Mouse (Mus musculus): ENCODE results near the gene Olfr125. TPM values are rescaled to one million over a fixed set of nuclear protein-coding genes. Genes with fewer than 3 reads are reported as not detected.

Olfr125 gene
- not detected for total RNA-seq (2021)

- no peak for DNase-seq
Observed at GRCm38 (mm10) chr17:37832649-37833048, at the start of gene Olfr125. Olfr125 (plus strand) TSS chr17:37832949.

GRCm38 (mm10) chr17:37793229-37793628 lies 39.5 kb upstream of the Olfr125 start, which contains the start of gene Olfr123:
Olfr123 (plus strand) TSS chr17:37793529.
- no peak for DNase-seq

GRCm38 (mm10) chr17:37799588-37799987 lies 33.2 kb upstream of the Olfr125 start, which contains the start of gene Olfr124:
Olfr124 (plus strand) TSS chr17:37799888.
- no peak for DNase-seq

- no peak for DNase-seq
Observed at GRCm38 (mm10) chr17:37847183-37847582, 14.4 kb downstream of the Olfr125 start, which contains the start of gene Olfr126. Olfr126 (plus strand) TSS chr17:37847483.

GRCm38 (mm10) chr17:37863901-37864300 lies 31.2 kb downstream of the Olfr125 start:
- no peak for DNase-seq

- DNase-seq = no peak
Observed at GRCm38 (mm10) chr17:37869676-37870205, 37.0 kb downstream of the Olfr125 start.

- no peak for DNase-seq
Observed at GRCm38 (mm10) chr17:37873830-37874229, 41.1 kb downstream of the Olfr125 start.

Other genes with a start within 250 kb of the Olfr125 start
- not detected for gene Olfr114, start 240.2 kb upstream of the Olfr125 start, total RNA-seq (2021)
- not detected for gene Olfr115, start 205.8 kb upstream of the Olfr125 start, total RNA-seq (2021)
- gene Olfr116, start 205.8 kb upstream of the Olfr125 start, total RNA-seq (2021) = not detected
- gene Olfr117, start 169.2 kb upstream of the Olfr125 start, total RNA-seq (2021) = not detected
- not detected for gene Olfr118, start 166.0 kb upstream of the Olfr125 start, total RNA-seq (2021)
- gene Olfr119, start 136.4 kb upstream of the Olfr125 start, total RNA-seq (2021) = not detected
- not detected for gene Olfr120, start 111.1 kb upstream of the Olfr125 start, total RNA-seq (2021)
- gene Olfr121, start 84.1 kb upstream of the Olfr125 start, total RNA-seq (2021) = not detected
- not detected for gene Olfr122, start 64.3 kb upstream of the Olfr125 start, total RNA-seq (2021)
- gene Olfr123, start 39.4 kb upstream of the Olfr125 start, total RNA-seq (2021) = not detected
- gene Olfr124, start 33.1 kb upstream of the Olfr125 start, total RNA-seq (2021) = not detected
- gene Olfr126, start 14.5 kb downstream of the Olfr125 start, total RNA-seq (2021) = not detected
- not detected for gene Olfr127, start 67.5 kb downstream of the Olfr125 start, total RNA-seq (2021)
- gene Olfr128, start 87.6 kb downstream of the Olfr125 start, total RNA-seq (2021) = not detected
- gene Olfr761, start 120.1 kb downstream of the Olfr125 start, total RNA-seq (2021) = not detected
- not detected for gene Olfr129, start 227.1 kb downstream of the Olfr125 start, total RNA-seq (2021)
- gene Olfr130, start 231.0 kb downstream of the Olfr125 start, total RNA-seq (2021) = not detected